Mouse (Mus musculus) liver, adult 2 months (tissue): ENCODE results near the gene Rasal2. TPM values are rescaled to one million over a fixed set of nuclear protein-coding genes. Genes with fewer than 3 reads are reported as not detected.

Source experiments
- DNase-seq: peaks from one replicate; pipeline ENCODE4 v3.0.0-alpha.2; 2011; ENCODE audit warnings: low read depth, low spot score; ENCODE audit errors: extremely low read depth
- H3K27ac ChIP-seq: fragments of 200-500 bp; replicated peaks from 2 replicates; pipeline ENCODE4 v1.5.1; 2012; ENCODE audit warnings: low read depth, mild to moderate bottlenecking, control low read depth, inconsistent platforms, low read length; ENCODE audit not compliant: insufficient read depth
- H3K27me3 ChIP-seq: fragments of 200-500 bp; 2 replicates; pipeline ENCODE4 v1.6.1; 2012; ENCODE audit warnings: mild to moderate bottlenecking, moderate library complexity, low read length, inconsistent platforms; ENCODE audit not compliant: control insufficient read depth, insufficient read depth
- H3K36me3 ChIP-seq: fragments of 200-500 bp; 2 replicates; pipeline ENCODE4 v1.6.1; 2012; ENCODE audit warnings: low read length, inconsistent platforms; ENCODE audit not compliant: control insufficient read depth, insufficient read depth
- H3K4me1 ChIP-seq: fragments of 200-500 bp; 2 replicates; pipeline ENCODE4 v1.6.1; 2011; ENCODE audit warnings: low read length; ENCODE audit not compliant: control insufficient read depth, insufficient read depth
- H3K4me3 ChIP-seq: fragments of 200-500 bp; 2 replicates; pipeline ENCODE4 v1.5.1; 2011; ENCODE audit warnings: low read depth, mild to moderate bottlenecking, control low read depth, low read length, moderate library complexity; ENCODE audit not compliant: insufficient read depth
- H3K79me2 ChIP-seq: fragments of 200-500 bp; 2 replicates; pipeline ENCODE4 v1.6.1; 2012; ENCODE audit warnings: inconsistent platforms, mild to moderate bottlenecking, low read length, moderate library complexity; ENCODE audit not compliant: control insufficient read depth, insufficient read depth
- H3K9ac ChIP-seq: fragments of 200-500 bp; 2 replicates; pipeline ENCODE4 v1.6.1; 2012; ENCODE audit warnings: low read depth, mild to moderate bottlenecking, control low read depth, inconsistent platforms, low read length
- CTCF ChIP-seq: fragments of 200-500 bp; IDR thresholded peaks from 2 replicates; pipeline ENCODE4 v1.5.1; 2011; ENCODE audit warnings: low read depth, low read length, control low read depth
- POLR2A ChIP-seq: fragments of 200-500 bp; IDR thresholded peaks from 2 replicates; pipeline ENCODE4 v1.6.1; 2011; ENCODE audit warnings: low read length, control low read depth; ENCODE audit not compliant: insufficient read depth; ENCODE audit errors: extremely low read depth
- WGBS: fragments of 180-500 bp; shearing (Covaris S2); methylation state at CpG from one replicate; pipeline ENCODE4 v1.1.7; 2018; 5-methylcytosine and 5-hydroxymethylcytosine counted together
- polyA plus RNA-seq: library from polyadenylated mRNA; depleted of rRNA; stranded (reverse); fragments of >200 nt; gene quantifications from 2 replicates; pipeline ENCODE4 v1.2.3, GENCODE M21; 2012
- total RNA-seq: library from RNA; depleted of rRNA; stranded (reverse); fragments of >200 nt; gene quantifications from 2 replicates; pipeline ENCODE4 v1.2.3, GENCODE M21; 2014

The Rasal2 gene
- total and polyA plus RNA-seq, 2 experiments, result 1.2 to 10.2 TPM

GRCm38 (mm10) chr1:157295868-157296267 is 116.5 kb downstream of the Rasal2 start:
- Histone ChIP-seq H3K9ac (no peak overlapping the region), H3K36me3 (no peaks in the 10 kb centered on the region), H3K4me1 (no peaks in the 10 kb centered on the region), H3K4me3 (no peak overlapping the region), H3K79me2 (no peaks in the 10 kb centered on the region; the same call in 1 of the 2 replicates), H3K27me3 (no peaks in the 10 kb centered on the region), H3K27ac (no peak overlapping the region)
- TF ChIP-seq CTCF (no peak), POLR2A (no peak)
- 98% methylated on average over 3 of the region's 3 CpGs for WGBS
- DNase-seq, result no peak

GRCm38 (mm10) chr1:157290173-157290572 is 122.2 kb downstream of the Rasal2 start:
- Histone ChIP-seq H3K27ac (no peak overlapping the region), H3K79me2 (no peaks in the 10 kb centered on the region; the same call in 1 of the 2 replicates), H3K36me3 (no peaks in the 10 kb centered on the region), H3K9ac (no peak overlapping the region), H3K4me1 (no peaks in the 10 kb centered on the region), H3K4me3 (no peak overlapping the region), H3K27me3 (no peaks in the 10 kb centered on the region)
- 92% methylated on average over 2 of the region's 2 CpGs for WGBS
- TF ChIP-seq POLR2A (no peak), CTCF (no peak)
- no peak for DNase-seq

- H3K27ac ChIP-seq, result no peak overlapping the region
- H3K9ac ChIP-seq, result no peak overlapping the region
- no peaks in the 10 kb centered on the region for H3K27me3 ChIP-seq
- WGBS, result 22% methylated on average over 2 of the region's 2 CpGs
- no peak overlapping the region for H3K4me3 ChIP-seq
- no peak for TF ChIP-seq CTCF
- TF ChIP-seq POLR2A, result no peak
- H3K79me2 ChIP-seq, result no peaks in the 10 kb centered on the region
- no peaks in the 10 kb centered on the region for H3K4me1 ChIP-seq
- H3K36me3 ChIP-seq, result no peaks in the 10 kb centered on the region
- peak; percentile 85 for DNase-seq
Observed at GRCm38 (mm10) chr1:157289251-157289650, 123.1 kb downstream of the Rasal2 start.

GRCm38 (mm10) chr1:157286561-157286960 is 125.8 kb downstream of the Rasal2 start:
- no peaks in the 10 kb centered on the region for H3K79me2 ChIP-seq
- DNase-seq, result peak; percentile 46
- H3K36me3 ChIP-seq, result no peaks in the 10 kb centered on the region
- no peak overlapping the region for H3K4me3 ChIP-seq
- TF ChIP-seq POLR2A (no peak), CTCF (peak; percentile 20; the same call in 1 of the 2 replicates)
- WGBS, result 13% methylated on average over 4 of the region's 4 CpGs
- no peak overlapping the region for H3K27ac ChIP-seq
- no peaks in the 10 kb centered on the region for H3K27me3 ChIP-seq
- H3K9ac ChIP-seq, result no peak overlapping the region
- H3K4me1 ChIP-seq, result no peaks in the 10 kb centered on the region; the same call in 1 of the 2 replicates

- no peak for TF ChIP-seq CTCF
- TF ChIP-seq POLR2A, result no peak
- 83% methylated on average over 3 of the region's 3 CpGs for WGBS
- H3K27me3 ChIP-seq, result no peaks in the 10 kb centered on the region
Observed at GRCm38 (mm10) chr1:157285366-157285765, 127.0 kb downstream of the Rasal2 start.

GRCm38 (mm10) chr1:157280781-157281180 is 131.6 kb downstream of the Rasal2 start:
- Histone ChIP-seq H3K27ac (no peak overlapping the region), H3K27me3 (no peaks in the 10 kb centered on the region), H3K9ac (no peak overlapping the region), H3K4me1 (no peaks in the 10 kb centered on the region; the same call in 1 of the 2 replicates), H3K4me3 (no peak overlapping the region), H3K79me2 (no peaks in the 10 kb centered on the region; the same call in 1 of the 2 replicates), H3K36me3 (no peaks in the 10 kb centered on the region)
- no peak for TF ChIP-seq POLR2A
- TF ChIP-seq CTCF, result no peak
- peak; percentile 48 for DNase-seq

More at GRCm38 (mm10) chr1:157285366-157285765, 127.0 kb downstream of the Rasal2 start:
- no peak for DNase-seq
- no peak overlapping the region for H3K9ac ChIP-seq
- no peaks in the 10 kb centered on the region; the same call in 1 of the 2 replicates for H3K4me1 ChIP-seq
- no peaks in the 10 kb centered on the region; the same call in 1 of the 2 replicates for H3K79me2 ChIP-seq
- no peak overlapping the region for H3K27ac ChIP-seq
- no peak overlapping the region for H3K4me3 ChIP-seq
- no peaks in the 10 kb centered on the region for H3K36me3 ChIP-seq
